Mouse (Mus musculus) T-helper 2 cell (primary cell): ENCODE measurements around the gene Cars.
"Not testable (repeated sequence)": the region's sequence is repeated elsewhere in the genome, so short reads cannot be mapped to it uniquely, and the experiment has no call there.

Experiments used
- in situ Hi-C: fragments of 300-600 bp; cut with MboI, MseI; formaldehyde crosslinking; loops from one replicate; pipeline ENCODE4 v1.15.1; 2025; ENCODE audit warnings: high pct_unique_total_duplicates

The Cars gene

GRCm38 (mm10) chr7:143599428-143600230 is at the start of gene Cars:
Gene Cars (minus strand): TSS chr7:143600090.
- in situ Hi-C loops = no loop called here

- in situ Hi-C loops = no loop called here
Observed at GRCm38 (mm10) chr7:143649034-143649768, 49.3 kb upstream of the Cars start, which contains the start of gene Tnfrsf22. Gene Tnfrsf22 (minus strand): TSS chr7:143649661.

GRCm38 (mm10) chr7:143643949-143644348 is 44.1 kb upstream of the Cars start:
- in situ Hi-C loops = not testable (repeated sequence)

- in situ Hi-C loops = no loop called here
Observed at GRCm38 (mm10) chr7:143636674-143637073, 36.8 kb upstream of the Cars start.

- in situ Hi-C loops = no loop called here
Observed at GRCm38 (mm10) chr7:143631503-143631902, 31.6 kb upstream of the Cars start.

GRCm38 (mm10) chr7:143629501-143629900 is 29.6 kb upstream of the Cars start:
- in situ Hi-C loops = loop anchor here (10.0 kb wide), 1 partner anchor 1515 kb away; no protein-coding TSS in a partner anchor

- in situ Hi-C loops = loop anchor here (10.0 kb wide), 1 partner anchor 1514 kb away; no protein-coding TSS in a partner anchor
Observed at GRCm38 (mm10) chr7:143628540-143628939, 28.6 kb upstream of the Cars start, which contains the start of gene Tnfrsf26. Gene Tnfrsf26 (minus strand): TSS chr7:143628722.

- in situ Hi-C loops = loop anchor here (10.0 kb wide), 1 partner anchor 1513 kb away; no protein-coding TSS in a partner anchor
Observed at GRCm38 (mm10) chr7:143627555-143628286, 27.8 kb upstream of the Cars start.

GRCm38 (mm10) chr7:143626178-143626577 is 26.3 kb upstream of the Cars start:
- in situ Hi-C loops = loop anchor here (10.0 kb wide), 1 partner anchor 1511 kb away; no protein-coding TSS in a partner anchor

GRCm38 (mm10) chr7:143625151-143625550 is 25.3 kb upstream of the Cars start:
- in situ Hi-C loops = loop anchor here (10.0 kb wide), 1 partner anchor 1510 kb away; no protein-coding TSS in a partner anchor

GRCm38 (mm10) chr7:143624561-143624960 is 24.7 kb upstream of the Cars start:
- in situ Hi-C loops = loop anchor here (10.0 kb wide), 1 partner anchor 1510 kb away; no protein-coding TSS in a partner anchor

GRCm38 (mm10) chr7:143620951-143621350 is 21.1 kb upstream of the Cars start:
- in situ Hi-C loops = loop anchor here (10.0 kb wide), 1 partner anchor 1506 kb away; no protein-coding TSS in a partner anchor

- in situ Hi-C loops = loop anchor here (5.0 kb wide), 1 partner anchor 78 kb away; no protein-coding TSS in a partner anchor
Observed at GRCm38 (mm10) chr7:143614404-143615135, 14.7 kb upstream of the Cars start.

- in situ Hi-C loops = no loop called here
Observed at GRCm38 (mm10) chr7:143612215-143612614, 12.3 kb upstream of the Cars start.

- in situ Hi-C loops = no loop called here
Observed at GRCm38 (mm10) chr7:143605321-143605720, 5.4 kb upstream of the Cars start.

- in situ Hi-C loops = no loop called here
Observed at GRCm38 (mm10) chr7:143604889-143605288, 5.0 kb upstream of the Cars start.

- in situ Hi-C loops = no loop called here
Observed at GRCm38 (mm10) chr7:143601705-143602104, 1.8 kb upstream of the Cars start.

GRCm38 (mm10) chr7:143600231-143600740 is 396 bp upstream of the Cars start:
- in situ Hi-C loops = no loop called here

- in situ Hi-C loops = no loop called here
Observed at GRCm38 (mm10) chr7:143594865-143595264, 5.0 kb downstream of the Cars start.

GRCm38 (mm10) chr7:143592255-143592654 is 7.6 kb downstream of the Cars start:
- in situ Hi-C loops = no loop called here
